Mouse (Mus musculus) T-cell, adult 66 days (primary cell): Measurements from ENCODE around the gene Tbata. TPM values are rescaled to one million over a fixed set of nuclear protein-coding genes. Genes with fewer than 3 reads are reported as not detected.

Experiments used
- total RNA-seq, 2 experiments: library from RNA; stranded (reverse); gene quantifications; 3 replicates in 1 of 2; 4 replicates in 1 of 2; pipeline ENCODE4 v1.2.4; 2023

The Tbata gene
- total RNA-seq, result not detected

DNA sequence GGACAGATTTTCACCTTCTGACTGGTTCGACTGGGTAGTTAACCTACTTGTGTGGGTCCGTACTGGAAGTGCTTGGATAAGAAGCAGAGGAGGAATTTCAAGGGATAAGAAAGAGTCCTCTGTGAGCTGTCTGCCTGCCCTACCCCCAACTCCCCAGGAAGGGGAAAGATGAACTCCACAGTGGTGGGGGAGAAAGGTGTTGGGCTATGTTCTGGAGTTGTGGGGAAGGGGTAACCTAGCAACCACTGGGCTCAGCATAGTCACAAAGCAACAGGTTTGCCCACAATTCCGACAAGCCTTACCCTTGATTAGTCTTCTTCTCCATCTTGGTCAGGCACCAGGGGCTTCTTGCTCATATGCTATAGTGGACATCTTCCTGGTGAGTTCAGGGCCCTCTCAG lies at the start of gene Tbata:
TSS of gene Tbata (plus strand) at position 301 of the 400 bp plus-strand sequence.

GRCm38 (mm10) chr10:61147157-61148040 lies 24.4 kb upstream of the Tbata start, which contains the start of gene Sgpl1:
Gene Sgpl1 (minus strand): TSS chr10:61147703.

Other genes starting within 250 kb of the Tbata start
- gene Pcbd1, start 82.6 kb upstream of the Tbata start, total RNA-seq, result not detected
- 10 to 100 TPM; 52.4 to 53.5 TPM for gene Sgpl1, start 24.3 kb upstream of the Tbata start, total RNA-seq
- gene Adamts14, start 101.5 kb downstream of the Tbata start, total RNA-seq, result 1 to 10 TPM; 2.5 to 2.8 TPM
- 10 to 100 TPM; 41.6 to 48.4 TPM for gene Prf1, start 125.9 kb downstream of the Tbata start, total RNA-seq
- under 1 TPM; 0.20 to 0.53 TPM for gene Pald1, start 211.6 kb downstream of the Tbata start, total RNA-seq
- not detected for gene Nodal, start 246.0 kb downstream of the Tbata start, total RNA-seq